Mouse (Mus musculus) lung, postnatal 25 days (tissue): ENCODE results near the gene Xpnpep2.

Source experiments
- DNase-seq: peaks from one replicate; pipeline ENCODE4 v3.0.0; 2022; ENCODE audit warnings: low spot score

Xpnpep2 gene

DNA sequence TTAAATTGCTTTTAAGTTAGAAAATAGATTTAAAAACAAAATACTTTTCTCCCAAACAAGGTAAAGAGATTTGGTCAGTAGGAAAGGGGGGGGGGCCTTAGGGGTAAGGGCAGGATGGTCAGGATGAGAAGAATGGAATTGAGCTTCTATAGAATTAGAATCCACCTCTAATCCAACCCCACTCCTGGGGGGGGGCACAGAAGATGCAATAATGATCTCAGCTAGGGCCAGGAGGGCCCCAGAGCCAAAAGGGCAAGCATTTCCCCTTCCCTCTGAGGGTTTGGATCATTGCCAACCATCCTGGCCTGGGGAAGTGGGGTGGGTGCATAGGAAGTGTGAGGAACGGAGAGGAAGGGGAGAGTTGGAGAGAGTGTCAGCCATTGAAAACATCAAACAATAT is 61.8 kb downstream of the Xpnpep2 start:
- no peak for DNase-seq

DNA sequence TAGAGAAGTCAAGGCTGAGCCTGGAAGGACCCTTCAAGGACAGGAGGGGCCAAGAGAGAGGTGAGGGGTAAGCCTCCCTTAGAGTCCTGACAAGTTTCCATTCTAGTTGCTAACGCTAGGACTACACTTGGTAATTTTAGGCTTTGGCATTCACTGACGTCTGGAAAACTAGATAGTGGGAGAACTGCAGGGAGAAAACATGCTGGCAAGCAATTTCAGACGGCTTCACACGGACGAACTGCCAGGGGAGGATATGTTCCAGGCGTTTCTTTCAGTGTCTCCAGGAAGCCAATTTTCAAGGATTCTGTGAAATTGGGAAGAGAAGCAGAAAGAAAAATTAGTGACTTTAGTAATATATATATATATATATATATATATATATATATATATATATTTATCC is 73.3 kb downstream of the Xpnpep2 start:
- no peak for DNase-seq

DNA sequence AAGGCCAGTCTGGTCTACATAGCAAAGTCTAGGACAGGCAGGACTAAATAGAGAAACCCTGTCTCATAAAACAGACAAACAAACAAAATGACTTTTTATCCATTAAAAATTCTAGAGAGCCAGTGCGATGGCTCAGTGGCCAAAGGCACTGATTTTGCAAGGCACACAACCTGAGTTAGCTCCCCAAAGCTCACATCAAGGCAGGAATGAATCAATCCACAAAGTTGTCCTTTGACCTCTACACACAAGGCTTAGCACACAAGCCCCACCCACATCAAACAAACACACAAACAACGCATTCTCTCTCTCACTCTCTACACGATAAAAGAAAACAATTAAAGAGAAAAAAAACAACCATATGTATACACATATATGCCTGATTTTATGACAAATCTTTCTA is 76.2 kb downstream of the Xpnpep2 start:
- no peak for DNase-seq
